Mouse (Mus musculus): ENCODE results near the gene Ccng1.
"Not testable (repeated sequence)": the region's sequence is repeated elsewhere in the genome, so short reads cannot be mapped to it uniquely, and the experiment has no call there.

Ccng1 gene

GRCm38 (mm10) chr11:40715524-40715923, 39.6 kb downstream of the Ccng1 start:
- DNase-seq = no peak

- peak; percentile 64 to 69 for DNase-seq
Observed at GRCm38 (mm10) chr11:40713858-40714257, 41.3 kb downstream of the Ccng1 start.

GRCm38 (mm10) chr11:40709899-40710298, 45.2 kb downstream of the Ccng1 start:
- DNase-seq = not testable (repeated sequence)
